Mouse (Mus musculus) thymus, postnatal 0 days (tissue): ENCODE results near the gene Srpr. TPM values are rescaled to one million over a fixed set of nuclear protein-coding genes. Genes with fewer than 3 reads are reported as not detected.

Experiments
- DNase-seq: peaks from one replicate; pipeline ENCODE4 v3.0.0-alpha.2; 2015; ENCODE audit warnings: low spot score
- polyA plus RNA-seq: library from polyadenylated mRNA; unstranded; fragments of >200 nt; fragmentation: Nextera tagmentation; extraction: Ambion mirVana; gene quantifications from 2 replicates; pipeline ENCODE4 v1.2.1, GENCODE M21; 2015

Srpr gene
- polyA plus RNA-seq = 93.5 and 101 TPM in 2 replicates

- peak; percentile 68 for DNase-seq
Measured at GRCm38 (mm10) chr9:35199772-35200471, at the start of gene Srpr, which contains the start of gene Tirap. Srpr (plus strand) TSS chr9:35200175. Tirap (minus strand) TSS chr9:35200291.

GRCm38 (mm10) chr9:35152923-35153322, 47.1 kb upstream of the Srpr start:
- DNase-seq = no peak

DNA sequence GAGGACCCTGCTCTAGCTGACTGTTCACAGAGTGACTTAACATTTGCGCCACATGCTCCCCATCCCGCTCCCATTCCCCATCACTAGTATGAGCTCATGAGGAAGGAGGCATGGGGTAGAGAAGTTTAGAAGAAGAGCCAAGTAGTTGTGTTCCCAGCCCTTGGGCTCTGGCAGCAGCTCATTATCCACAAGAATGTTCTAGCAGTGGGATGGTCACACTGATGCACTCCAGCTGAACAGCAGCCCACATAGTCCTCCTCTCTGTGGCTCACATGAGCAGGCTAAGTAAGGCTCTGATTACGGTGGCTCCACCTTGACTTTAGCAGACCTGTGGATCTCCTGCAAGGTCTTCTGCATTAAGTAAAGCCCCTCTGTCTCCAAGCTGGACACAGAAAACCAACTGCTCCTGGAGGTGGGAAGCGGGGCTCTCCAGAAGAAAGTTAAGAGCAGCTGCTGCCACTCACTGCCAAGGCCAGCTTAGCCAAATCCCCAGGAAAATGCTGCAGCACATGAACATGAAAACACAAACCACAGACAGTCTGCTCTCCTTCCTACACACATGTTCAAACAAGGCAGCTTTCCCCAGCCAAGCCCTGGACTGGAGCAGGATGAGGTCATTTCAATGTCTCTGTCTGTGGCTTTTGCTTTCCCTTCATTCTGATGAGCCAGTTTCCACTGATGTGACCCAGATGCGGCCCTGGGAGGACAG, 43.8 kb upstream of the Srpr start:
- DNase-seq = no peak

DNA sequence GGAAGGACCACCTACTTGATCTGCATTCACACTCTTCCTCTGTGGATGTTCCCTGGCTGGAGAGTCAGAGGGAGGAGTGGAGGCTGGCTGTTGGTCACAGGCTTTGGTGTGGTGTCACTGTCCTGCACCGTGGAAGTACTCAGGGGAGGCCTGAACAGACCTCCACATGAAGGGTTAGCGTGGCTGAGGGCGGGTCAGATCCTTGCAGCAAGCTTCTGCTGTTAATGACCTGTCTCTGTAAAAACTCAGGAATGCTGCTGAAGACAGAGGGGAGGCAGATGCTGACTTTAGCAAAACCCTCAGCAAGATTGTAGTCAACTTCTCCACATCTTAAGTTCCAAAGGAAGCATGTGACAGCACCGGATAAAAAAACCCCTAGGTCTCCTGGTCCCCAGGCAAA, 43.1 kb upstream of the Srpr start:
- DNase-seq = no peak

GRCm38 (mm10) chr9:35158477-35158876, 41.5 kb upstream of the Srpr start:
- DNase-seq = no peak

- no peak for DNase-seq
Measured at GRCm38 (mm10) chr9:35160662-35161061, 39.3 kb upstream of the Srpr start.

DNA sequence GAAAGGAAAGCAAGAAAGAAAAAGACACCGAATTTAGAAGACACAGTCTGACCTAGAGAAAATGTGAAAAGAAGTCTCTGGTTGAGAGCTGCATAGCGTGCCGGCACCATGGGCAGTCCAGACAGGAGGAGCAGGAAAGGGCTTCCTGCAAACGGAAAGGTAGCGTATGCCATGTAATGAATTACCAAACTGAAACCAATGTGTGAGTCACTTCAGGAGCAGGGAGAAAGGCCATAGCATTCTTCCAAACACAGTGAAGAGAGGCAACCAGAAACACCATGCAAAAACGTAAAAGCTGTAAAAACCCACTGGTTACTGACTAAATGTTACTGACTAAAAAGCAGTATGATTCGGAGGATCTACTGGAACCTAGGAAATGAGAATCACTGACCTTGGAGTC, 38.3 kb upstream of the Srpr start:
- no peak for DNase-seq

DNA sequence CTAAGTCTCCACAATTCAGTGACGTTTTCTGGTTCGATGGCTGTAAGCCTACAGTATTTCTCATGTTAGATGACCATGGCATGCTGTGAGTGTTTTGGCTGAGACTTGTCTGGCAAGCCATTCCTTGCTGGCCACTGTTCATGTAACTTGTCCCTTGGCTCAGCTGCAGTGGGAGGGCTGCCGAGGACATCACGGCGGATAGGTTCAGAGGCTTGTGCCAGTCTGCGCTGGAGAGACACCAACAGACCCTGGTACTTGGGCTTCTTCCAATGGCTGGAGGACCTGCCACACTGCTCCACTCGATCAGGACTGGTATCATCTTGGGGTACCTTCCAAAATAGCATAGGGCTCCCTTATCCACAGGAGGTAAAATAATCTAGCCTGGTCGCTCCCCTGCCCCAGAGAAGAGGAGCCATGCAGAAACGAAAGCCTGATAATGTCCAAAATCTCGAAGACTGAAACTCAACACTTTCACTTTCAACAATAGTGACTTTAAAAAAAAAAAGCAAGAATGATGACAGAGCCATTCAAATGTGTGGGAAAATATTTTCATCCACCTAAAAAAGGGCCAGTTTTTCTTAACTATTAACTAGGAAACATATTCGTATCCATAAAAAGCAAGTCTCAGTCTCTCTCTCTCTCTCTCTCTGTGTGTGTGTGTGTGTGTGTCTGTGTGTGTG, 36.8 kb upstream of the Srpr start:
- no peak for DNase-seq

DNA sequence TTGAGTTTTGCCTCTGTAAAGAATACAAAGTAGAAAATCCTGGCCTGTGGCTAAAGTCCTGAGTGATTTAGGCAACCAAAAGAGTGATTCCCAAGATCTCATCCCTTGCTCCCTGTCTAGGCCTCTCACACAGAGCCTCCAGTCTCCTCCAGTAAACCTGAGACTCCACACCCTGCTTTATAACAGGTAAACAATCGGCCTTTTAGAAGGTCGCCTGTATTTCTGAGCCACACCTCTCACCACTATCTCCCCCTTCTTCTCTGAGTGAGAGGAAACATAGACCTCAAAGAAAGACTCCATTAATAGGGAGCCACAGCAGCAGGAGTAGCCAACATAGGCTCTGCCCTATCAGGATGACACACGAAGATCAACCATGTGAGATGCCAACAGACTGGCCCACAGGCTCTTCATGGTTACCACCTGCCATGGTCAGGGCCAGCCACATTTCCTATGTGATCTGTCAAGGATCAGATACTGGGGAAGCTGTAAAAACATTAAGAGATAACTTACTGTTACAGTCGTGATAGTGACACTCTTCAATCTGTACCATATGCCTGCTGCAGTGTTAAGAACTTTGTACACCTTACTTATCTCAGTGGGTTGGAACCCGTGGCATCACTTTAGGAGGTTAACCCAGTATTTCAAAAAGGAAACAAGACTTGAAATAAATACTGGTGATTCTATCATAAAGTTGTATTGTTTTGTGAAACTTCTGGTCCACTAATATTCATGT, 35.7 kb upstream of the Srpr start:
- DNase-seq = no peak

GRCm38 (mm10) chr9:35166144-35166797, 33.7 kb upstream of the Srpr start:
- peak; percentile 13 for DNase-seq

GRCm38 (mm10) chr9:35166798-35167635, 33.0 kb upstream of the Srpr start:
- no peak for DNase-seq

DNA sequence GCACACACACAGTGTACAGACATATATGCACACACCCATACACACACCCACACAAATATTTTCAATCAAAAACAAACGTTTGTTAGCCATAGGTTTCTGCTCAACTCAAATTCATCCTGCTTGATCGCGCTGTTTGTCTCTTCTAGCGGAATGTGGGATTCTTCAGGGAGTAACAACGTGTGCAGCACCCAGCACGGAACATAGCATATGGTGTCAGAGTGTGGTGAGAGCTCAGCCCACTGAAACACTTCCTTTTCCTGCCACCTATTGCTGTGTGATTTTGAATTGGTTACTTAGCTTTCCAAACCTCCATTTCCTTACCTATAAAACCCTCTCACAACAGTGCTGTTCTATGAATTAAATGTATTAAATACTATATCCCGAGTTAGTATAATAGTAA, 29.9 kb upstream of the Srpr start:
- no peak for DNase-seq

DNA sequence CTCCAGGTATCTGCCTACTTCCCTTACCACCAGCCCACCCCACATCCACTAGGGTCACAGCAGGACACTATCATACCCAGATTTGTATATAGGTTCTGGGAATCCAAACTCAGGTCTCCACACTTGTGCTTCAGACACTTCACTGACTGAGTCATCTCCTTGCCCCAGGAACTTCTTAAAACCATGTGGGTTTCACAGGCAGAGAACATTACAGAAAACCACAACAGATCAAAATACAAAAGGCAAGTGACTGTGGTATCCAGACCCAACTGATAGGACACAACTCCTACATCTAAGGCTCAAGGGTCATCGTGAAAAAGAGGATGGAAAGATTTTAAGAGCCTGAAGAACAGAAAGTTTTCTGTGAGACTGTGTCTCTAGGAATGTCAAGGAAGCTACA, 26.6 kb upstream of the Srpr start:
- DNase-seq = no peak

GRCm38 (mm10) chr9:35175251-35176123, 24.5 kb upstream of the Srpr start, which contains the start of gene Dcps:
Dcps (minus strand) TSS chr9:35176061.
- peak; percentile 95 for DNase-seq

GRCm38 (mm10) chr9:35176124-35176659, 23.8 kb upstream of the Srpr start:
- DNase-seq = no peak

- DNase-seq = no peak
Measured at GRCm38 (mm10) chr9:35182832-35183231, 17.1 kb upstream of the Srpr start.

- DNase-seq = no peak
Measured at GRCm38 (mm10) chr9:35183359-35183758, 16.6 kb upstream of the Srpr start.

DNA sequence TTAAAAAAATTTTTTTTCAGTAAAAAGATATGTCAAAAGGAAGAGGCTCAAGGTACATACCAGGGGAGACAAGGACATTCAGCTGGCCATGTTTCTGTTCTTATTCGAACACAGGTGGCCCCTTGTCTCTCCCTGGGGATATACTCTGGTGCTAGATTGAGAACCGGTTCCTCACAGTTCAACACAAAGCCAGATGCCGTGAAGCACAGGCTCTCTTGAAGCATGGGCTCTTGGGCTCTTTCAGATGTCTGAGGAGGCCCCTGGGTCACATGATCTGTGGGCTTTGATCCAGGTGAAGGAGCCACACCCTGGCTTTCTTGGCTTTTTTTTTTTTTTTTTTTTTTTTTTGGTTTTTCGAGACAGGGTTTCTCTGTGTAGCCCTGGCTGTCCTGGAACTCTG, 13.5 kb upstream of the Srpr start:
- DNase-seq = no peak
